Mouse (Mus musculus): ENCODE measurements around the gene Ngrn.

GRCm38 (mm10) chr7:80260625-80261371, at the start of gene Ngrn:
- peak; percentile 90; the same call in 1 of the 2 replicates for TF ChIP-seq POLR2A (IDR thresholded peaks at IDR 0.05; ENCODE audit: borderline replicate concordance, control insufficient read depth, low read depth, low read length)
- no peak for TF ChIP-seq CTCF (IDR thresholded peaks at IDR 0.05; ENCODE audit: control insufficient read depth, insufficient read depth, low read length)
